Mouse (Mus musculus) embryo, embryonic 11.5 days (tissue): ENCODE results near the gene Lmbrd1.
"Not testable (repeated sequence)": the region's sequence is repeated elsewhere in the genome, so short reads cannot be mapped to it uniquely, and the experiment has no call there.

Experiments
- DNase-seq: peaks from one replicate; pipeline ENCODE4 v3.0.0-alpha.2; 2012; ENCODE audit warnings: low read depth, low spot score

Lmbrd1 gene

DNA sequence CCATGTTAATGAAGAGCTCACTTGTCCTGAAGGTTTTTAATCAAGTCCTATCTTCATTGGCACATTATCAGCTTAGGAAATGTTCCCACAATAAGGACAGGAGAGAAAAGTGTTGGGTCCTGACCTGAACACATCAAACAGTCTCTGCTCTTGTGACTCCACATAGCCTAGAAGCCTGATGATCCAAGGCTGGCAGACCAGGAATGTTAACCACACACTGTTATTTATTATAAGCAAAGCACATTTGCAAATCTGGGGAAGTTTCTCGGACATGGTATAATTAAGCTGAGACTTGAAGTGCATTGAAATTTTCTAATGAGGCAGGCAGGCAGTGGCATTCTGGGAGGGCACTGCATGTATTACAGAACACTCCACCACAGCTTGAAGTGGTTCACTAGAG, 41.8 kb downstream of the Lmbrd1 start:
- no peak for DNase-seq

DNA sequence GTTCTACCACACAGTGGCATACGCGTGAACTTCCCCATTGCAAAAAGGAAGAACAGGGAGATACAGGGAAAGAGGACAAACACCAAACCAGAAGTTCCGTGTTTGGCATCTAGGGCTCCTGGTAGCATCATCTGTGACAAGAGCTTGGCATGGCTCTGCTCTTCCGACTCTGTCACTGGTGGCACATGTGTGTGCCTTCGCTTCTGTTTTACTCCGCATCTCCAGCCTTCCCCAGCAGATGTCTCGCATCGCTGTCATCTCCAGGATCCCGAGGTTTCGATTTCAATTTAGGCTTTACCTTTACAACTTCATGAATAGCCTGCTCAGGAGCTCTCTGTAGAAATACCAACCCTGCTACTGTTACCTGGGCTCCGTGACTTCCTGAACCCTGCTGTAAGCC, 51.4 kb downstream of the Lmbrd1 start:
- no peak for DNase-seq

DNA sequence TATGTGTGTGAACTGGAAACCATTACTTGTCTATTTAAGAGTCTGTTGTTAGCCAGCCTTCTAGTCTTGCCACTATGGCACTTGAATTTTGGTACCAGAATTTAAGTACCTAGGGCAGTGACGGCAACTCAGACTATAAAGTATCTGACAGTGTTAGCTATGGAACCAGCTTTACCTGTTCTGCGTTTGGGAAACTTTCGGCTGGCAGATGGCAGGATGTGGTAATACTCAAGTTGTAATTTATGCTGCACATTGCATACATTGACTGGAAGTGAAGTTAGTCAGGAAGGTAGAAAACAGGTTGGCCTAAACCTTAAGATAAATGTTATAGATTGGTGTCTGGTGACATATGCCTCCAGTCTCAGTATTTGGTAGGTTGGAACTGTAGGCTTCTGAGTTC, 53.9 kb downstream of the Lmbrd1 start:
- no peak for DNase-seq

DNA sequence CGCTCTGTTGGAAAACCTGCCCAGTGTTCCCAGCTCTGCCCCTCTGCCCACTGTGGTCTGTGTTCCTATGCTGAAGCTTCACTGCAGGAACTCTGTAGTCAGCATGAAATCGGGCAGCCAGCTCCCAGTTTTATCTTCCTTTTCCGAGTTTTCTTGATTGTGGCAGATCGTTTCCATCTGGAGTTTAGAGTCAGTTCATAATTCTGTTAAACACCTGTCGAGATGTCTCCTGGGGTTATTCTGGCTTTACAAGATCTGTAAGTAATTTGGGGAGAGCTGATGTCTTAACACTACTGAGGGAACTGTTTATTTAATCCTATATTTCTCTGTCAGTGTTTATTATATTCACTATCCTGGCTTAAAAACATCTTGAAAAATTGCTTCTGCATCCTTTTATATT, 56.4 kb downstream of the Lmbrd1 start:
- DNase-seq, result no peak

DNA sequence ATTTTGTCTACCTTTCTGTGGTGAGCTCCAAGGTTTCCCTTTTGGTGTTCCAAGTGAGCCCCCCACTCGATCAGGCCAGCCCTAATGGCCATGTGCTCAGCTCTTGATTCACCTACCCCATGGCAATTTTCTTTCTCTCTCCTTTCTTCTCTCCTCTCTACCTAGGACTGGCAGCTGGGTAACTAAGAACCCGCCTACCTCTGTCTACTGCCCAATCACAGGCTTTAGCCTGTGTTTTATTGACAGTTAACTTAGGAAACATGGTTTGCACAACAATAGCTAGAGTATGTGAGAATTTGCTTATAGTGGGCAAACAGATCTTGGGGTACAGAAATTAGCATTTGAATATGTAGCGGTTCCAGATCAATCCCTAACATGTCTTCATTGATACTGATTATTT, 62.5 kb downstream of the Lmbrd1 start:
- DNase-seq, result no peak

DNA sequence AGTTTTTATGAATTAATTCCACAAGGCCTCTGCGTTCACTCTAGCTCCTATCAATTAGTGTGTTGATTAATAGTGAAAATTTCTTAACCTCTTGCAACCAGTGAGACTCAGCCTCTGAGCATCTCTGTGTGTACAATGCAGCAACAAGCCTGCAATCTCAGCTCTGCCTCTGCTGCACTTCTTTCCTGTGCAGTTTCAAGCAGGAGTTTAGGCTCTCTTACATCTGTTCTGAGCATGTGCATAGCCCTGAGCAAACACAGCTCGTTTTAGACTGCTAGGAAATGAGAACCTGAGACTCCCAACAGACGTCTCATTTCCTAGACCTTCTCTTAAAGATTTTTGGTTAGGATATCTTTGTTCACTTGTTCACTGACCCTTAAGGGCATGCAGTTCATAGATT, 63.1 kb downstream of the Lmbrd1 start:
- DNase-seq, result no peak

DNA sequence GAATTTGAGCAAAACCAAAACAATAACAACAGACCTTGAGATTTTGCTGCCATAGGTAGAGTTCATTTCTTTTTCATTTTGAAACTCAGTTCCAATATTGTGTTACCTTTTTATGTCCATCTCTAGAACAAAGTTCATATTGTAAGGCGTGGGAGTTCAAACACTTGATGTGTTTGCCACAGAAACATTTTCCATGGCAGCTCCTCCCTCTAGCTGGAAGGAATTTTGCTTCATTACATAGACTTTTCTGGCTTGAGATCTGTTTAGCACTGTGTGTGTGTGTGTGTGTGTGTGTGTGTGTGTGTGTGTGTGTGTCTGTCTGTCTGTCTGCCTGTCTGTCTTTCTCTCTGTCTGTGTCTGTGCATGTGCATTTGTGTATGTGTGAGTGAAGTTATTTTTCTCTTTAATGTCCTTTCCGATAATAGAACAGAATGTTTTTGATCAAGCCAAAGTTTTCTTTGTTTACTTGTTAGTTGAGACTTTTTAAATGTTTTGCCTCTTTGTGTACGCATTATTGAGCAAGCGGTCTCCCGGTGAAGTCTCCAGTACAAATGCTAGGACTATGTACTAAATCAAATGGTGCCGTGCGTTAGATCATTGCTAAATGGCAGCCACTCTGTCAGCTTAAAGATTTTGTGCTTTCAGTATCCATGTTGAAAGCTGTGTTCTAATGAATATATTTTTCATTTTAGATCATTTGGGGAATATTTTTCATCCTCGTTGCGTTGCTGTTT, 64.9 kb downstream of the Lmbrd1 start:
- no peak for DNase-seq

DNA sequence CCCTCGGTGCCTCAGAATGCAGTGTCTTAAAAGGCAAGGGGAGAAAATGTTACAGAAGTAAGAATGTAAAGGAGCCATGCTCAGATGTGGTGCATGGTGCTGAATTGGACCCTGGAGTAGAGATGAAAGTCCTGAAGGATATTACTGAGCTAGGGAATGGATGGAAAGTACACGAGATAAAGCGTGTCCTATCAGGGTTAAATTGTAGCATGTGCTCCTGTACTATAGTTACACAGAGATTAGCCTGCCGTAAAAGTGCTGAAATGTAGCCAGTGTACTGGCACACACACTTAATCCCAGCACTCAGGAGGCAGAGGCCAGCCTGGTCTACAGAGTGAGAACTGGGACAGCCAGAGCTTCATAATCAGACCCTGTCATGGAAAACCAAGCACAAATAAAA, 74.3 kb downstream of the Lmbrd1 start:
- DNase-seq, result no peak

DNA sequence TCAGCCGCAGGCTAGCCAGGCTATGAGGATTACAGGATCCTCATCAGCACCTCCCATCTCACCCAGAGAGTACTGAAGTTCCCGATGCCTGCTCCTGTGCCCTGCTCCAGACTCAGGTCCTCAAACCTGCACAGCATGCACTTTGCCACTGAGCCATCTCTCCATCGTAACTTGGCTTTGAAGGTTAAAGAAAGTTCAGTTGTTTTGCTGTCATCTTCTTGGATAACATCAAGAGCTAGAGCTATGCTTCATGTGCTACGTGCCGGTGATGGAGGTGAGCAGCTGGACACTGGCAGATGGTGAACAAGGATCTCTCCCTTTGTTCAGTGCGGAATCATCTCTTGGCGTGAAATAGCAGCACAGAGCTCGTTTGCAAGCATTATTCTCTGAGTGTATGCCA, 80.1 kb downstream of the Lmbrd1 start:
- no peak for DNase-seq

DNA sequence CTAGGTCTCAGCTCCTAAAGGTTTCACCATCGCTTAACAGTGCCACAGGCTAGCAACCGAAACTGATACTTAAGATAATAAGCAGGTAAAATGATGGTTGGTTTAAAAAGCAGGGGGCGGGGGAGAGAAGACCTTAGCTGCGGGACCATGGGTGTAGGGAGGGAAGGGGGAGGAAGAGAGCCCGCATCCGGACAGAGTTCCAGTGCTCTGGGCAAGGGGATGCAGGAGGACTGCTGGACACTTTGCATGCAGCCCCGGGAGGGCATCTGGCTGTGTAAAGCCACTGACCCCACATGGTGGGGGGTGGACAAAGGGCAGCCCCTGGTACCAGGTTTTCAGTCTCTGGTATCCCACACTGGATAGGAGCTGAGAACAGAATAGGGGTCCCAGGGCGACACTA, 88.0 kb downstream of the Lmbrd1 start:
- no peak for DNase-seq

DNA sequence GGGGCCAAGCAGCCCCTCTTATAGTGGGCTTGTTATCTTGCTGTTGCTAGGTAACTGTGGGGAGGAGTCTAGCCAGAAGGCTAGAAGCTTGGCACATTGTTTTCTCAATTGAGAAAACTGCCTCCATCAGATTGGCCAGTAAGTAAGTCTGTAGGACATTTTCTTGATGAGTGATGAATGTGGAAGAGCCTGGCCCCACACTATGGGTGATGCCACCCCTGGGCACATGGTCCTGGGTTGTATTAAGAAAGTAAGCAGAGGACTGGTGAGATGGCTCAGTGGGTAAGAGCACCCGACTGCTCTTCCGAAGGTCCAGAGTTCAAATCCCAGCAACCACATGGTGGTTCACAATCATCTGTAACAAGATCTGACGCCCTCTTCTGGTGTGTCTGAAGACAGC, 88.8 kb downstream of the Lmbrd1 start:
- not testable (repeated sequence) for DNase-seq

DNA sequence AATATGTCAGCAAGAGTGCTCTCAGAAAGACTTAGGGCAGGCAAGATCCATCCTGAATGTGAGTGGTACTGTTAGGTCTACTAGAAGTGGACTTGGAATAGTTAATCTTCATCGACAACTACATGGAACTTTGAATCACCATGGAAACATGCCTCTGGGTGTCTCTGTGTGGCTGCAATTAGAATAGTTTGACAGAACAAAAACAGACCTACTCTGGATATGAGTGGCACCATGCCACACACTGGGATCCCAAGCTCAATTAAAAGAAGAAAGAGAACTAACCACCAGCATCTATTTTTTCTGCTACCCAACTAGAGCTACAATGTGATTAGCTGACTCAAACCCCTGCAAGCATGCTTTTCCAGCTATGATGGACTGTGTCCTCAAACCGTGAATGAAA, 95.2 kb downstream of the Lmbrd1 start:
- no peak for DNase-seq

DNA sequence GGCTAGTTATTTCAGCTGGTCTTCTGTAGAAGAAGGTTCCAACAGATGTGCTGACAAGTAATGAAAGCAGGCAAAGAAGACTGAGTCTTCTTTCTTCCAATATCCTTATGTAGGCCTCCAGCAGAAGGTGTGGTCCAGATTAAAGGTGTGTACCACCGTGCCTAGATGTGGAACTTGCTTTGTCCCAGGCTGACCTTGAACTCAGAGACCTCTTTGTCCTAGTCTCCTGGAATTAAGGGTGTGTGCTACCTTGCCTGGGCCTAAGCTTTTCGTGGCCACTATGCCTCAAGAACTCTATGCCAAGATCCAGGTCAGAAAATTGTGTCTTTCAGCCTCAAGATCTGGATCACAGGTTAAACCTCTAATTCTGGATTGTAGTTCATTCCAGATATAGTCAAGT, 98.1 kb downstream of the Lmbrd1 start:
- no peak for DNase-seq

DNA sequence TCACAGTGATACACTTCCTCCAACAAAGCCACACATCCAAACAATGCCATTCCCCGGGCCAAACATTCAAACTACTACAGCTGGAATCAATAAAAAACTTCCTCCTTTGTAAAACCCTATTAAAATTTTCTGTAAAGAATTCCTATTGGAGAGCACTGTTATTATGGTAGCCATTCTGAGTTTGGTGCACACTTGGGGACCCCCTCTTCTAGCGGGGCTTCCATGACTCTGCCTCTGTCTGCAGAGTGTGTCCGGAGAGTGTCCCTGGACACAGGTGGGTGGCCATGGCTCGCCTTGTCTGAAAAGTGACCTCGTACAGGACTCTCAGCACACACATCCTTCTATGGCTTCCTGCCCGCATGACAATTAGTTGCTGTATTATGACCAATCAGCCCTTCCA, 114.7 kb downstream of the Lmbrd1 start:
- no peak for DNase-seq

DNA sequence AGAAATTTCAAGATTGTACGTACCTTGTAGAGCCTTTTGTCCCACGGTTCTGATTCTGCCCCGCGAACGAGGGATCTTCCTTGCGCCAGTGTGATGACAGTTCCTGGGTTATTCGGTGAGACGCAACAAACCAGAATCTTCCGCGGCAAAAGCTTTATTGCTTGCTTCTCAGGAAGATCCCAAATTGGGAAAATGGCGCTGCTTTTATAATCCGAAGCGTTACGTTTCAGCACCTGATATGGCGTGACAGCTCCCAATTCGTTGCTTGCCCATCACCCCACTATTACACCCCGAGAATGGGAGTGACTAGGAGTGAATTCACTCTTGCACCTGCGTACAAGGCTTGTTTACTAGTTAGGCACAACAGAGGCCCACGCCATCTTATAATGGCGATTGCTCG, 129.5 kb downstream of the Lmbrd1 start:
- DNase-seq, result not testable (repeated sequence)
